Mouse (Mus musculus) adipocyte (in vitro differentiated cells): ENCODE results near the gene Lcn9.
"Not testable (repeated sequence)": the region's sequence is repeated elsewhere in the genome, so short reads cannot be mapped to it uniquely, and the experiment has no call there.

Source experiments
- DNase-seq: peaks from one replicate; pipeline ENCODE4 v3.0.0-alpha.2; 2016; ENCODE audit warnings: low spot score

Lcn9 gene

DNA sequence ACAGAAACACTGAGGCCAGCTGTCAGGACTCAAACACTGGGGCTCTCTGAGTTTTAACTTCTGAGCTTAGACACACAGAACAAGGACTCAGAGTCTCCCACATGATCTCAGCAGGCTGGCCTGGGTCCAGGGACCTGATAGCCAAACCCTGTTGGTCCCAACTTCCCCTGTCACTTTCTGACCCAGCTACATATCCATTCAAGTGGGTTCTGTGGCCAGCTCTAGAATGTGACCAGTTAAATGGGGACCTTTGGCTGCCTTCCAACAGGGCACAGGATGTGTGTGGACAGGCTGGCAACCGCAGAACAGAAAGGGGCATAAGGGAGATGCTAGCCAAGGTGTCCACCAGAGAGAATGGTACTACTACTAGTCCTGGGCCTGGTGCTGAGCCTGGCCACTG, at the start of gene Lcn9:
Lcn9 (plus strand) TSS at position 348 of the 400 bp plus-strand sequence.
- no peak for DNase-seq

DNA sequence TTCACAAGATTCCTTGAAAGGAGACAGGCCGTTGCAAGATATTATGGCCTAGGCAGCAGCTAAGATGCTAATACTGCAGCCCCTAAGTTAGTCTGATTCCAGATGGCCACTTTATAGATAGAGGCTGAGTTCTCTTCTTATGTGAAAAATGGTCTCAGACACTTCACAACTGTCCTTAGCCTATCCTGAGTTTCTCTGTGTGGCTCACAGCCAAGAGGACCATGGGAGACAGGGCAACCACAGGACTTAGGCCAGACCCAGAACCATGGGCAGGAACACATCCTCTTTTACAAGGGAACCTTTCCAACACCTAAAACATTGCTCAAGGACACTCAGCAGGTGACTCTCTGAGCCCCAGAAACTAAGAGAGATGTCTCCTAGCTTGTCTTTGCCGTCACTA, 49.4 kb upstream of the Lcn9 start:
- no peak for DNase-seq

- DNase-seq: no peak
Observed at GRCm38 (mm10) chr2:25774640-25775039, 48.3 kb upstream of the Lcn9 start.

- no peak for DNase-seq
Observed at GRCm38 (mm10) chr2:25775991-25776390, 47.0 kb upstream of the Lcn9 start.

GRCm38 (mm10) chr2:25776717-25777116, 46.2 kb upstream of the Lcn9 start, which contains the start of gene Lcn11:
Gene Lcn11 (plus strand): TSS chr2:25777017.
- DNase-seq: no peak

DNA sequence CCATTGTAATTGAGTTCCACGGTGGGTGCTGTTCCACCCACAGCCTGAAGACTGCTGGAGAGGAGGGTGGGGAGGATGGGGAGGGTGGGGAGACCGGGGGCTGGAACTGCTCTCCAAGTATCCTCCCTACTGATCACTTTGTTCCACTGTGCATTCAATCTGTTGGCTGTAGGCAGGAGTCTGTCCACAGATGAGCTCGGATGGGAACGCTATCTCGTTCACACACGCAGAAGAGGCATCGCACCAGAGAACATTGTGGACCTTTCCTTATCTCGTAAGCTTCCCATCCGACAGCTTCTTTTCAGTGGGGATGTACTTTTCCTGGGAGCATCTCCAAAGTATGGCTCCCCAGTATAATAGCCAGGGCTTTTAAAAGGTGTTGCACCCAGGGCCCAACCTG, 43.9 kb upstream of the Lcn9 start:
- no peak for DNase-seq

GRCm38 (mm10) chr2:25780921-25781320, 42.0 kb upstream of the Lcn9 start:
- no peak for DNase-seq

GRCm38 (mm10) chr2:25781957-25782356, 41.0 kb upstream of the Lcn9 start, which contains the start of gene Gm13539:
Gene Gm13539 (plus strand): TSS chr2:25782257.
- DNase-seq: no peak

DNA sequence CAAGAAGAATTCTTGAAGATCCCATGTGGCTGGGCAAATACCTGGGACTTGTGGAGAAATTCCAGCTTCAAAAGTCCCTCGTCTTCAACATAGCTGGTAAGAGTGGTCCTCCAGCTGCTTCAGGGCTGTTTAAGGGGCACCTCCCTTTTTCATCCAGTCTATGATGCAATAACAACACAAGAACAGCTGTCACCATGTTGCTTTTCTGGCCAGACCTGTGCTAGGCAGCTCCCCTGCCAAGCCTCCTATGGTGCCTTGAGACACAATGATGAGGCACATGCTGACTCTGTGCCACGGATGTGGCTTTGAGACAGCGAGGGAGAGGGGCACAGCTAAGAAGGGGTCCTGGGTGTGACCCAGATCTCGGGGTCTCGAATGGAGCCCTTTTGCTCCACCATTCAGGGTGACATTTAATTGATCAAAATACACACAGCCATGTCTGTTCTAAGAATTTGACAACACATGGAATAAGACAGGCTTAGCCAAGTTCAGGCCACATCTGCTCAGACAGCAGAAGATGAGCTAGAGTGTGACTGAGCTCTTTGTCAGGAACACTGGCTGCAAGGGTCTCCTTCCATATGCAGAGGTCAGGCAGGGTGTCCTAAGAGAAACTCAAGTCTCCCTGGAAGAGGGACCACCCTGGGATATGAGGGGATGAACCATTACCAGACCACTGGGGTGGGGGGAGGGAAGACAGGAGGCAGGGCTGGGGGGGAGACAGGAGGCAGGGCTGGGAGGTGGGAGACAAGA, 37.2 kb upstream of the Lcn9 start:
- no peak for DNase-seq

- no peak for DNase-seq
Observed at GRCm38 (mm10) chr2:25789092-25789491, 33.9 kb upstream of the Lcn9 start.

DNA sequence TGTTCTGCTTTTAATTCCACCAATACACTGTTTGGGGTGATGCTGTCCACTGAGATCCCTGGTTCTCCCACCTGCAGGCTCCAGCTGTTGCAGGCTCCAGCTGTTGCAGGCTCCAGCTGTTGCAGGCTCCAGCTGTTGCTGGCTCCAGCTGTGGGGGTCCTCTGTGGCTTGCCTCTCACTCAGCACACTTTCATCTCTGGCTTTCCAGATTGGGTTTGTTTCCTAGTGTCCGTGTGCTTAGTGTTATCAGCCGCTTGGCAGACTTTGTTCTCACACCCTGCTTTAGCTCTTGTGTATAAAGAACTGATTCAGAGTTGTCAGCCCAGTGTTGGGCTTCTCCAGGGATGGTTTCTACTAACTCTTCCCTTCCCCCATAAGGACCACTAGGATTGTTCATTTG, 25.3 kb upstream of the Lcn9 start:
- DNase-seq: no peak

- DNase-seq: no peak
Observed at GRCm38 (mm10) chr2:25798065-25798464, 24.9 kb upstream of the Lcn9 start.

DNA sequence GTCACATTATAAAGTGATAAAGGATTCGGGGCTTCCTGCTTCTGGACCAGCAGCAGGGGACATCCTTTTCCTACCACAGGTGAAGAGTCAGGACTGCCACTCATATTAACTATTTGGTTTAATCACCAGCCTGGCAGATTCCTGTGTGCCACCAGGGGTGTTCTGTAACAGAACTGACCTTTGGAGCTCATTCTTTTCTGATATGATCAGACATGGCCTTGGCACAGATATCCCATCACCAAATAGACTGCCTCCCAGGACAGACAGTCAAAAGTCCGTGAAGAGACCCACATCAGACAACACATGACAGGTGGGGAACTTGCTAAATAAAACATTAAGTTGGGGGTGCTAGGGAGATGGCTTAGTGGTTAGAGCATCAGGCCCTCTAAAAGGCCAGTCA, 11.2 kb upstream of the Lcn9 start:
- DNase-seq: no peak

- no peak for DNase-seq
Observed at GRCm38 (mm10) chr2:25813364-25813763, 9.6 kb upstream of the Lcn9 start.

DNA sequence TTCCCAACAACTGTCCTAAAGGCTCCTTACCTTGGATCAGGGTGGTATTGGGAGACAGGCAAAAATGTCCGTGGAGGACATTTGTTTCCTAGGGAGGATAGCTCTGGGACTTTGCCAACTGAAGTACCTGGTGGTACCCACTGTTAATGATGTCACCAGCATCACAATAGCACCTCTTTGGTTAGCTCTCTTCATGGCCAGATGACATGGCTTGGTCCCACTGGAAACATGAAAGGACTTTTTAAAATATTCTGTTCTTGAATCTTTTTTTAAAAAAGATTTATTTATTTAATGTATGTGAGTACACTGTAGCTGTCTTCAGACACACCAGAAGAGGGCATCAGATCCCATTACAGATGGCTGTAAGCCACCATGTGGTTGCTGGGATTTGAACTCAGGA, 7.2 kb upstream of the Lcn9 start, which contains the start of gene Glt6d1:
Glt6d1 (minus strand) TSS at position 101 of the 400 bp plus-strand sequence.
- not testable (repeated sequence) for DNase-seq

DNA sequence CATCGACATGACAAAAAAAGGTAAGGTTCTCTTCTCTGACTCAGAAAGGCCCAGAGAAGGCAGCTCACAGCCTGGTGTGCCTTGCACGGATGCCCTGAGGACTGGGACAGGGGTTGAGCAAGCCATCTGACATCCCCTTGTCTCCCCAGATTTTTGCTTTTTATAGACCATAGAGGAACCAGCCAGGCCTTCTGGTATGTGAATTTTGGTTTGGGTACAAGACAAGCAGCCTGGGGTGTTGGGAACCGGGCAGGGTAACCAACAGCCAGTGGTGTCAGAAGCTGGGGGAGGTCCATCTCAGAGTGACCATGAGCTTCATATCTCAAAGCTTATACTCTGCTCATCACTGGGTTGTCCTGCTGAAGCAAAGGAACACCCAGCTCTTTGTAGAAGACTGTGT, 1.8 kb downstream of the Lcn9 start:
- no peak for DNase-seq

GRCm38 (mm10) chr2:25828344-25828947, 5.5 kb downstream of the Lcn9 start:
- DNase-seq: no peak

- DNase-seq: peak; percentile 58
Observed at GRCm38 (mm10) chr2:25830786-25831185, 7.8 kb downstream of the Lcn9 start.

GRCm38 (mm10) chr2:25836291-25836690, 13.3 kb downstream of the Lcn9 start:
- peak; percentile 74 for DNase-seq

DNA sequence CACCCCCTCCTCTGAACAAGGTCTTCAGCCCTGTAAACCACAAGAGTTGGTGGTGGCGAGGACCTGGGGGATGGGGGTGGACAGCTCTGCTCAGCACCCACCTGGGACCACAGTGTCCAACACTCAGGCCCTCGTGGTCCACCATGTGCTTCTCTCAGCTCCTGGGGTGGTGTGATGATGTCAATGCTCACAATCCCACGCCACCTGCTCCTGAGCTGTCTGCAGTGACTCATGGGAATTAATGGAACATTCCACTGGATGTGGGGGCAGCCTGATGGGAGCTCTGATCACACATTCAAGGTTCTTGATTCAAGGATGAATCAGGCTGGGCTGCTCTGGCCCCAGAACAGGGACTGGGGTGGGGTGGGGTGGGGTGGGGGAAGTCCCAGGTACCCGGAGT, 19.2 kb downstream of the Lcn9 start:
- no peak for DNase-seq

DNA sequence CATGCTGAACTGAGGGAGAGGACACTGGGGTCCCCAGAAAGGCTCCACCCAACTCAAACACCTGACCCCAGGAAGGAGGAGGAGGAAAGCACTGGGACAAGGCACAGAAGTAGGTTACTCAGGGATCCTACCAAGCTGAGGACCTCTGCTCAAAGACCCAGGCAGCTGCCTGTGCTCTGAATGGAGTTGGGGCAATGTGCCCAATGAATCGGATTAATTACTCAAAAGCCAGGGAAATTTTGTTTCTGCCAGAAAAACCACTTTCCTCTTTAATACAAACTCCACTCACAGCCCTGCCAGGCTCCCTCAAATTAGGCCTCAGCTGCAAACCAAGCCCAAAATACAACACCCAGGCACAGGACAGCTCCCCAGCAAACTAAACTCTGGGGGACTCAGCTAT, 19.8 kb downstream of the Lcn9 start:
- no peak for DNase-seq

GRCm38 (mm10) chr2:25844097-25844496, 21.1 kb downstream of the Lcn9 start:
- no peak for DNase-seq

DNA sequence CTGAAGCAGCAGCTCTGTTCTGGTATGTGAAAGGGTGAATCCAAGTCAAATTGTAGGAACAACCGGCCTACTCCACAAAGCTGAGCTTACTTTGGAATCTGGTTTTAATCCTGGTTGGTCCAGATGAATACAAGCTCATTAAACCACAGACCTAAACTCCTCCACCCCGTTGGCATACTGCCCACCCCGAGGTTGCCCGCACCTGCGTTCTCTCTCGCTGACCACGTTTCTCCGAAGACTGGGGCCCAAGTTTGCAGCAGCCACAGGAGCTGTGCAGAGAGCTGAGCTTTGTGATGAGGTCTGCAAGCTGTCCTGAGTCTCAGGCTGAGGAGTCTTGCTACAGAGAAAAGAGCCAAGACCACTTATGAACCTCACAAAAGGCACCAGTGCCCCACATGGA, 23.6 kb downstream of the Lcn9 start:
- no peak for DNase-seq

- DNase-seq: no peak
Observed at GRCm38 (mm10) chr2:25847226-25847625, 24.3 kb downstream of the Lcn9 start, which contains the start of gene Sohlh1. Gene Sohlh1 (minus strand): TSS chr2:25847248.
